Mouse (Mus musculus) CH12.LX (cell line): Measurements from ENCODE around the gene Rho. TPM values are rescaled to one million over a fixed set of nuclear protein-coding genes. Genes with fewer than 3 reads are reported as not detected.
A peak's percentile ranks its signal among the peaks of the same experiment; 100 is the strongest.

ENCODE experiments used
- DNase-seq: peaks from one replicate; pipeline ENCODE4 v3.0.0-alpha.2; 2013; ENCODE audit errors: extremely low read depth
- H3K27ac ChIP-seq: 2 replicates; pipeline ENCODE4 v1.5.1; 2012; ENCODE audit warnings: low read depth, mild to moderate bottlenecking, control low read depth, moderate library complexity; ENCODE audit not compliant: insufficient read depth
- H3K27me3 ChIP-seq: replicated peaks from 2 replicates; pipeline ENCODE3; 2012; ENCODE audit warnings: inconsistent platforms
- H3K36me3 ChIP-seq, 2 experiments: replicated peaks in 1 of 2; 2 replicates each; pipeline versions ENCODE3 to v1.6.1; 2012; ENCODE audit warnings: inconsistent platforms in 1 of 2, low read length in 1 of 2, mild to moderate bottlenecking in 1 of 2, mixed read lengths in 1 of 2, moderate library complexity in 1 of 2; ENCODE audit not compliant: control insufficient read depth in 1 of 2, insufficient read depth in 1 of 2
- H3K4me1 ChIP-seq, 2 experiments: 2 replicates each; pipeline ENCODE4 v1.6.1; 2012; ENCODE audit warnings: inconsistent platforms in 1 of 2, moderate library complexity in 1 of 2; ENCODE audit not compliant: insufficient read depth in 2 of 2, control insufficient read depth in 1 of 2
- H3K4me2 ChIP-seq: 2 replicates; pipeline ENCODE4 v1.6.1; 2012; ENCODE audit warnings: low read depth, mild to moderate bottlenecking, control low read depth; ENCODE audit not compliant: poor library complexity, insufficient read depth, severe bottlenecking
- H3K4me3 ChIP-seq, 3 experiments: fragments of 150-350 bp in 1 of 3; sonication (generic) in 1 of 3; replicated peaks in 1 of 3; 2 replicates each; pipeline versions ENCODE3 to v1.5.1; 2011 to 2012; ENCODE audit warnings: low read depth in 2 of 3, low read length in 2 of 3, mild to moderate bottlenecking in 2 of 3, moderate library complexity in 2 of 3, control low read depth in 1 of 3, improper control_type of control experiment in 1 of 3, inconsistent platforms in 1 of 3, mixed read lengths in 1 of 3; ENCODE audit not compliant: poor library complexity in 1 of 3
- H3K79me2 ChIP-seq: replicated peaks from 2 replicates; pipeline ENCODE4 v1.6.1; 2012; ENCODE audit warnings: mild to moderate bottlenecking, moderate library complexity; ENCODE audit not compliant: control insufficient read depth, poor library complexity, insufficient read depth, severe bottlenecking; ENCODE audit errors: extremely low read depth
- H3K9ac ChIP-seq: 2 replicates; pipeline ENCODE4 v1.6.1; 2012; ENCODE audit warnings: low read depth, mild to moderate bottlenecking, control low read depth, moderate library complexity; ENCODE audit not compliant: insufficient read depth
- H3K9me3 ChIP-seq: replicated peaks from 2 replicates; pipeline ENCODE3; 2012; ENCODE audit warnings: low read length, inconsistent platforms, mixed read lengths
- CTCF ChIP-seq, 2 experiments: IDR thresholded peaks in 1 of 2; conservative IDR thresholded peaks in 1 of 2; 2 replicates each; pipeline ENCODE4 v1.5.1; 2011 to 2012; ENCODE audit warnings: low read depth in 2 of 2, low read length in 2 of 2, improper control_type of control experiment in 1 of 2, inconsistent platforms in 1 of 2, mild to moderate bottlenecking in 1 of 2, moderate library complexity in 1 of 2
- ELF1 ChIP-seq: IDR thresholded peaks from 2 replicates; pipeline ENCODE4 v1.6.1; 2014; ENCODE audit warnings: low read depth, mild to moderate bottlenecking, inconsistent platforms, low read length, improper control_type of control experiment
- EP300 ChIP-seq: IDR thresholded peaks from 2 replicates; pipeline ENCODE4 v1.6.1; 2011; ENCODE audit warnings: low read length, improper control_type of control experiment
- ETS1 ChIP-seq: conservative IDR thresholded peaks from 2 replicates; pipeline ENCODE4 v1.6.1; 2012; ENCODE audit warnings: low read depth, mild to moderate bottlenecking, inconsistent platforms, low read length, improper control_type of control experiment, moderate library complexity
- HCFC1 ChIP-seq: IDR thresholded peaks from 2 replicates; pipeline ENCODE4 v1.6.1; 2012; ENCODE audit warnings: low read depth, mild to moderate bottlenecking, inconsistent platforms, low read length, improper control_type of control experiment
- IRF4 ChIP-seq: IDR thresholded peaks from 2 replicates; pipeline ENCODE4 v1.6.1; 2014; ENCODE audit warnings: low read depth, mild to moderate bottlenecking, inconsistent platforms, low read length, improper control_type of control experiment
- JUN ChIP-seq: IDR thresholded peaks from 2 replicates; pipeline ENCODE4 v1.6.1; 2011; ENCODE audit warnings: low read depth, mild to moderate bottlenecking, low read length, improper control_type of control experiment, moderate library complexity; ENCODE audit not compliant: insufficient read depth
- JUND ChIP-seq: conservative IDR thresholded peaks from 2 replicates; pipeline ENCODE4 v1.6.1; 2011; ENCODE audit warnings: low read depth, low read length, improper control_type of control experiment
- MAFK ChIP-seq: IDR thresholded peaks from 2 replicates; pipeline ENCODE4 v1.6.1; 2011; ENCODE audit warnings: low read length, improper control_type of control experiment; ENCODE audit not compliant: insufficient replicate concordance
- MAX ChIP-seq: IDR thresholded peaks from 2 replicates; pipeline ENCODE4 v1.6.1; 2011; ENCODE audit warnings: low read length, improper control_type of control experiment
- MEF2A ChIP-seq: IDR thresholded peaks from 2 replicates; pipeline ENCODE4 v1.6.1; 2014; ENCODE audit warnings: low read depth, mild to moderate bottlenecking, inconsistent platforms, low read length, improper control_type of control experiment, borderline replicate concordance
- MYC ChIP-seq: IDR thresholded peaks from 2 replicates; pipeline ENCODE4 v1.6.1; 2011; ENCODE audit warnings: low read depth, mild to moderate bottlenecking, improper control_type of control experiment, low read length
- NRF1 ChIP-seq: IDR thresholded peaks from 2 replicates; pipeline ENCODE4 v1.6.1; 2014; ENCODE audit warnings: low read depth, mild to moderate bottlenecking, inconsistent platforms, low read length, improper control_type of control experiment, moderate library complexity
- PAX5 ChIP-seq: IDR thresholded peaks from 2 replicates; pipeline ENCODE4 v1.6.1; 2012; ENCODE audit warnings: low read length, inconsistent platforms, mixed read lengths
- POLR2A ChIP-seq: IDR thresholded peaks from 2 replicates; pipeline ENCODE4 v1.6.1; 2011; ENCODE audit warnings: low read depth, mild to moderate bottlenecking, improper control_type of control experiment, low read length
- POLR2AphosphoS2 ChIP-seq: IDR thresholded peaks from 2 replicates; pipeline ENCODE4 v1.6.1; 2011; ENCODE audit warnings: low read depth, low read length, improper control_type of control experiment
- RCOR1 ChIP-seq: conservative IDR thresholded peaks from 2 replicates; pipeline ENCODE4 v1.6.1; 2012; ENCODE audit warnings: low read depth, mild to moderate bottlenecking, inconsistent platforms, low read length, improper control_type of control experiment
- SMC3 ChIP-seq: IDR thresholded peaks from 2 replicates; pipeline ENCODE4 v1.6.1; 2011; ENCODE audit warnings: low read depth, low read length, improper control_type of control experiment
- TBP ChIP-seq: conservative IDR thresholded peaks from 2 replicates; pipeline ENCODE4 v1.6.1; 2011; ENCODE audit warnings: low read depth, low read length, improper control_type of control experiment
- UBTF ChIP-seq: IDR thresholded peaks from 2 replicates; pipeline ENCODE4 v1.6.1; 2012; ENCODE audit warnings: low read depth, mild to moderate bottlenecking, inconsistent platforms, low read length, improper control_type of control experiment, moderate library complexity
- USF1 ChIP-seq: IDR thresholded peaks from 2 replicates; pipeline ENCODE4 v1.6.1; 2014; ENCODE audit warnings: low read depth, mild to moderate bottlenecking, inconsistent platforms, low read length, improper control_type of control experiment
- USF2 ChIP-seq: conservative IDR thresholded peaks from 2 replicates; pipeline ENCODE4 v1.6.1; 2011; ENCODE audit warnings: low read depth, low read length, improper control_type of control experiment
- ZC3H11A ChIP-seq: IDR thresholded peaks from 2 replicates; pipeline ENCODE4 v1.6.1; 2012; ENCODE audit warnings: low read depth, mild to moderate bottlenecking, inconsistent platforms, low read length, improper control_type of control experiment
- ZKSCAN1 ChIP-seq: IDR thresholded peaks from 2 replicates; pipeline ENCODE4 v1.6.1; 2012; ENCODE audit warnings: low read depth, inconsistent platforms, low read length, improper control_type of control experiment, borderline replicate concordance
- ZMIZ1 ChIP-seq: IDR thresholded peaks from 2 replicates; pipeline ENCODE4 v1.6.1; 2012; ENCODE audit warnings: low read depth, mild to moderate bottlenecking, inconsistent platforms, low read length, improper control_type of control experiment
- ZNF384 ChIP-seq: IDR thresholded peaks from 2 replicates; pipeline ENCODE4 v1.6.1; 2012; ENCODE audit warnings: low read depth, low read length, improper control_type of control experiment, inconsistent platforms
- dilution Hi-C: fragments of 300-500 bp; cut with MboI; formaldehyde crosslinking; loops from 2 replicates; pipeline ENCODE4 v1.14.3; 2020; ENCODE audit warnings: low sequenced_read_pairs; ENCODE audit not compliant: extremely low pct_unique_long_range_greater_than_20kb, extremely low pct_ligation_motif_present
- in situ Hi-C: fragments of 300-500 bp; cut with MboI; formaldehyde crosslinking; loops from 3 replicates; pipeline ENCODE4 v1.14.3; 2019; ENCODE audit warnings: low sequenced_read_pairs, low pct_ligation_motif_present, low pct_unique_long_range_greater_than_20kb, mixed read lengths
- polyA plus RNA-seq: library from polyadenylated mRNA; unstranded; fragments of >175 nt; gene quantifications from 2 replicates; pipeline ENCODE4 v1.2.1, GENCODE M21; 2012; ENCODE audit warnings: low read depth; ENCODE audit not compliant: insufficient read length
- total RNA-seq, 2 experiments: library from RNA; depleted of rRNA; stranded (reverse); fragments of 300-350 nt in 1 of 2; fragments of >200 nt in 1 of 2; gene quantifications; 2 replicates each; pipeline ENCODE4 v1.2.3; 2012 to 2014

The Rho gene
- total and polyA plus RNA-seq, 3 experiments, result 0.04 TPM; not detected in 1

DNA sequence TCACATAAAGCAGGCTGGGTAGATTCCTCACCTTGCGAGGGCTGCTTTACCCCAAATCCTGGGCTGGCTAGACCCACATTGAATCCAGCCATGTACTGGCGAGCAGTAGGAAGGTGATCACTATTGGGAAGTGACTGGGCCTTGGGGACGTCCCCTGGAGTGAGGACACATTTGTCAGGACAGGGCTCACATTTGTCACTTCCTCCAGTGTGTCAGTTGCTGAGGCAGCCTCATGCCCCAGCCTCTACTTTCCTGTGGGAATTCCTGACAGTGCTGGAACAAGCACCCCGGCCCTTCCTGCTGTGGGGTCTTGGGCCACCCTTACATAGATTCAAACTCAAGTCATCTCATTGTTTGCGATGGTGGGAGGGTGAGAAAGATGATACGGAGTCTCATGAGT, 19.8 kb upstream of the Rho start:
- Histone ChIP-seq H3K27ac (peak overlapping the region; percentile 12; the same call in 1 of the 2 replicates), H3K9me3 (no peaks in the 10 kb centered on the region), H3K9ac (no peak overlapping the region), H3K79me2 (no peaks in the 10 kb centered on the region), H3K36me3 (peaks cover 0 to 18% of the 10 kb centered on the region in 2 experiments), H3K27me3 (no peaks in the 10 kb centered on the region), H3K4me1 (peaks cover 50 to 63% of the 10 kb centered on the region in 2 experiments), H3K4me2 (no peak overlapping the region), H3K4me3 (no peak overlapping the region)
- in situ Hi-C loops, result no loop called here
- DNase-seq, result no peak
- dilution Hi-C loops, result no loop called here
- no peak for TF ChIP-seq POLR2A
- no peak for TF ChIP-seq CTCF (conservative IDR thresholded peaks at IDR 0.05 in 1 of 2, IDR thresholded peaks at IDR 0.05 in 1 of 2; ENCODE audit: low read depth in 2 of 2, low read length in 2 of 2)
- TF ChIP-seq RCOR1, result no peak
- no peak for TF ChIP-seq JUND
- no peak for TF ChIP-seq EP300
- TF ChIP-seq USF2, result no peak
- TF ChIP-seq USF1, result no peak
- TF ChIP-seq MAFK, result no peak
- TF ChIP-seq TBP, result no peak
- no peak for TF ChIP-seq UBTF
- no peak for TF ChIP-seq MAX
- TF ChIP-seq PAX5, result no peak
- no peak for TF ChIP-seq JUN
- no peak for TF ChIP-seq MEF2A
- no peak for TF ChIP-seq MYC
- no peak for TF ChIP-seq HCFC1
- TF ChIP-seq, all 38 proteins: peak for 0

DNA sequence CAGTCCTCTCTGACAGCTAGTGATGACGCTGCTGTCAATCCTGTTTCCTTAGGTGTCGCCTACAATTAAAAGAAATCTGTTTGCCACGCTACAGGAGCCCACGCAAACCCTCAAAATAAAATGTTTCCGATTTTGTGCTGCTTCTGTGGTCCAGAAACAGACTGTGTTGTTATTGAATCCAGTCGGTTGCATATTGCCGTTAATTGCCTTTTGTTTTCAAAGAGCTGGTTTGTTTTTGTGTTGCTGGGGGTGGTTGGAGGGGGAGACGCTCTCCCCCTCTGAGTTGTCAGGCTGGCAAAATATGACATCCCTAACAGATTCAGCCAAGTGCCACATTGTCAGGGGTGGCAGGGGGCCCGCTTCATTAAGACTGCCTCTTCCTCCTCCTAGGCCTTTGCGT, 18.1 kb upstream of the Rho start:
- Histone ChIP-seq H3K27me3 (no peaks in the 10 kb centered on the region), H3K4me3 (no peak overlapping the region), H3K4me1 (peaks cover 35 to 48% of the 10 kb centered on the region in 2 experiments), H3K36me3 (peaks cover 0 to 21% of the 10 kb centered on the region in 2 experiments), H3K27ac (no peak overlapping the region), H3K79me2 (no peaks in the 10 kb centered on the region), H3K9ac (no peak overlapping the region), H3K9me3 (no peaks in the 10 kb centered on the region), H3K4me2 (no peak overlapping the region)
- dilution Hi-C loops, result no loop called here
- TF ChIP-seq JUND, result no peak
- TF ChIP-seq NRF1, result no peak
- no peak for TF ChIP-seq ELF1
- TF ChIP-seq HCFC1, result no peak
- TF ChIP-seq ZNF384, result no peak
- no peak for TF ChIP-seq UBTF
- no peak for TF ChIP-seq PAX5
- TF ChIP-seq MAX, result no peak
- no peak for TF ChIP-seq ZKSCAN1
- TF ChIP-seq POLR2AphosphoS2, result no peak
- TF ChIP-seq TBP, result no peak
- no peak for TF ChIP-seq SMC3
- TF ChIP-seq USF1, result no peak
- TF ChIP-seq MEF2A, result no peak
- no peak for TF ChIP-seq IRF4
- no peak for TF ChIP-seq ZC3H11A
- no peak for TF ChIP-seq ETS1
- TF ChIP-seq ZMIZ1, result no peak
- no peak for TF ChIP-seq RCOR1
- no peak for TF ChIP-seq CTCF (conservative IDR thresholded peaks at IDR 0.05 in 1 of 2, IDR thresholded peaks at IDR 0.05 in 1 of 2; ENCODE audit: low read depth in 2 of 2, low read length in 2 of 2)
- no peak for DNase-seq
- in situ Hi-C loops, result no loop called here
